Mouse (Mus musculus) megakaryocyte, embryonic 14.5 days (primary cell): ENCODE results near the gene P4htm.

Experiments used
- FLI1 ChIP-seq: IDR thresholded peaks from 2 replicates; pipeline ENCODE4 v1.6.1; 2012; ENCODE audit warnings: low read length, inconsistent platforms, mixed read lengths
- GATA1 ChIP-seq: IDR thresholded peaks from 3 replicates; pipeline ENCODE4 v1.6.1; 2012; ENCODE audit warnings: mixed read lengths, low read length, inconsistent platforms, borderline replicate concordance

GRCm38 (mm10) chr9:108570207-108570896 is 27.1 kb downstream of the P4htm start:
- TF ChIP-seq GATA1 (no peak), FLI1 (no peak)
